Mouse (Mus musculus): Measurements from ENCODE around the gene Olfr598. TPM values are rescaled to one million over a fixed set of nuclear protein-coding genes. Genes with fewer than 3 reads are reported as not detected.
"Not testable (repeated sequence)": the region's sequence is repeated elsewhere in the genome, so short reads cannot be mapped to it uniquely, and the experiment has no call there.

Olfr598 gene
- 0.04 TPM in 1 of 2 replicates, not detected in the other for polyA plus RNA-seq (2012)

DNA sequence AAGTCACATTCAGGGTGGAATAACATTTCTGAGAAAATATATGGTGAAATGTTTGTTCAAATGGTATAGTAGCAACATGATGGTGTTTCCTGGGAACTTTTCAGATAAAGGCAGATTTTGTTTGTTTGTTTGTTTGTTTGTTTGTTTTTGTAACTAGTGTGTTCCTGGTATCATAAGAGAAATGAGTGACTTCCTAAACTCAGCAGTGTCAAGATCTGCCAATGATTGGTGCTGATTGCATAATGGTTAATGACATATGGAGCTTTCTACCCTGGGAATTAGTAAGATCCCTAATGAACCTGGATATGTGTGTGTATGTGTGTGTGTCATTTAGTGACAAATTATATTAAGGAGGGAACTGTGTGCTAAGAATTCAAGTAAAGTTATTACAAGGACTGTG lies at the start of gene Olfr598:
Olfr598 (plus strand) TSS at position 301 of the 400 bp plus-strand sequence.
- no peaks in the 10 kb centered on the region for H3K9me3 ChIP-seq (ENCODE audit: control insufficient read depth, low read length)
- no peaks in the 10 kb centered on the region for H3K27me3 ChIP-seq (ENCODE audit: control insufficient read depth)
- H3K4me1 ChIP-seq (ENCODE audit: control insufficient read depth): no peaks in the 10 kb centered on the region
- no peak for TF ChIP-seq GATA1 (IDR thresholded peaks at IDR 0.05; ENCODE audit: low read length)
- no peak for TF ChIP-seq TAL1 (IDR thresholded peaks at IDR 0.05; ENCODE audit: low read length)
- H3K36me3 ChIP-seq (ENCODE audit: control insufficient read depth): no peaks in the 10 kb centered on the region
- no peak within 1 kb of the TSS for H3K4me3 ChIP-seq (replicated peaks)

DNA sequence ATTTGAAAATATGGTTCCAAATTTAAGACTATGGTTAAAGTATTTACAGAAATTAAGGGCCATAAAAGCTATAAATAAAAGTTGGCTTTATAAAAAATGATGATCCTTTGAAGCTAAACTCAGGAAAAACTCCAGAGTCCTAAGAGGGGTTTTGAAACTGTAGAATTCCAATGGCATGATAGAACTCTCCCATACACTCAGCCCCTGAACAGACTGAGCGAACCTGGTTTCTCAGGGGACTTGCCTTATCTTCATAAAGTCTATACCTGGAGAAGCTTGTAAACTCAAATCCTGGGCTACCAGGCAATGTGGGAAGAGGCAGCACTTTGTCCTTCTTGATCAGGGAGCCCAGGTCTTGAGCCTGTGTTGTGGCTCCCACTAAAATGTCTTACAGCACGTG lies 18.0 kb upstream of the Olfr598 start, which contains the start of gene Olfr596:
Olfr596 (plus strand) TSS at position 301 of the 400 bp plus-strand sequence.
- H3K27me3 ChIP-seq (ENCODE audit: control insufficient read depth); H3K4me3 ChIP-seq (replicated peaks); H3K36me3 ChIP-seq (ENCODE audit: control insufficient read depth); H3K4me1 ChIP-seq (ENCODE audit: control insufficient read depth); H3K9me3 ChIP-seq (ENCODE audit: control insufficient read depth, low read length): not testable (repeated sequence)

DNA sequence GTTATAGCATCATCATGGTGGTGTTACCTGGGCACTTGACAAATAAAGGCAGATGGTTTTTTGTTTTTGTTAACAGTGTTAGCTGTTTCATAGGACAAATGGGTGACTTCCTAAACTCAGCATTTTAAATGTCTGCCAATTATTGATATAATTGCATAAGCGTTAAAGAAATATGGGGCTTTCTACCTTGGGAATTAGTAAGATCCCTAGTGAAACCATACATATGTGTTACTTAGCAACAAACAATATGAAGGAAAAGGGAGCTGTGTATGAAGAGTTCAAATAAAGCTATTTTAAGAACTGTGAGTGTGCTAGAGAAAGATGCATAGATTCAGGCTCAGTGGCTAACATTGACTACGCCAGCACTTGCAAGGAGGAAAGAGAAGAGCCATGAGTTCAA lies 7.4 kb upstream of the Olfr598 start, which contains the start of gene Olfr597:
Olfr597 (plus strand) TSS at position 301 of the 400 bp plus-strand sequence.
- not testable (repeated sequence) for H3K4me3 ChIP-seq (replicated peaks); H3K36me3 ChIP-seq (ENCODE audit: control insufficient read depth); H3K9me3 ChIP-seq (ENCODE audit: control insufficient read depth, low read length); H3K27me3 ChIP-seq (ENCODE audit: control insufficient read depth); H3K4me1 ChIP-seq (ENCODE audit: control insufficient read depth)

DNA sequence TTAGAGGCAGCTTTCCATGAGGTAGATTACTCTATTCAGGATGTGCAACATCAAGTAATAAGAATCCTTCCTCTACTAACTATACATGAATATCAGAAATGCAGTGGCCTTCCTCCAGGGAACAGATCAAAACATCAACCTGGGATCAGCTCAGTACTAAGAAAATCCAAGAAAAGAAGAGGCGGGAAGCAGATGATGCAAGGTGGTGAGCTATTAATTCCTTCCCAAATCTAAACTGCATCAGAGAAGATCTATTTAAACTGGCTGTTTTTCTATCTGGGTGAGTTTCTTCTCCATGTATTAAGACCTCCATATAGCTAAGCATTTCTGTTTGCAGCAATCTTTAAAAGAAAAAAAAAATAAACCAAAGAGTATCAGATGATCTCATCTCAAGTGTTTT lies 12.2 kb downstream of the Olfr598 start, which contains the start of gene Olfr599:
Olfr599 (plus strand) TSS at position 301 of the 400 bp plus-strand sequence.
- no peaks in the 10 kb centered on the region for H3K9me3 ChIP-seq (ENCODE audit: control insufficient read depth, low read length)
- H3K27me3 ChIP-seq (ENCODE audit: control insufficient read depth): no peaks in the 10 kb centered on the region
- H3K4me1 ChIP-seq (ENCODE audit: control insufficient read depth): no peaks in the 10 kb centered on the region
- no peak within 1 kb of the TSS for H3K4me3 ChIP-seq (replicated peaks)
- TF ChIP-seq GATA1 (IDR thresholded peaks at IDR 0.05; ENCODE audit: low read length): no peak
- TF ChIP-seq TAL1 (IDR thresholded peaks at IDR 0.05; ENCODE audit: low read length): no peak
- H3K36me3 ChIP-seq (ENCODE audit: control insufficient read depth): no peaks in the 10 kb centered on the region

DNA sequence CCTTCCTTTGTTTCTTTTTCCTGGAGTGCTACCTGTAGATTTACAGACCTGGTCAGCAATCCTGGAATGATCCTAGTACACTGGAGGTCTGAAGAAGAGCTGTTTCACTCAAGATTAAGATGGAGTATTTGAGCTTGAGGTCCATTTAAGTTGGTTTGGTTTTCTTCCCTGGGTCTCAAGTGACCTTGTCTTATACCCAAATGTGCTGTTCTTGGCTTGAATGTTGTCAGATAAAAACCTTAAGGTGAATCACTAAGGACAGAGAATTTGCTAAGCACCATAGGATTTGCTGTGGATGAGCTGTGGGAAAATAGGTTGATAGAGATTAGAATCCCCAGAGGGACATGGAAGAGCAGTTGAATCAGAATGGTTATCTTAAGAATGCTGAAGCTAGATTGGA lies 26.2 kb downstream of the Olfr598 start, which contains the start of gene Olfr600:
Olfr600 (minus strand) TSS at position 101 of the 400 bp plus-strand sequence.
- no peaks in the 10 kb centered on the region for H3K36me3 ChIP-seq (ENCODE audit: control insufficient read depth)
- H3K9me3 ChIP-seq (ENCODE audit: control insufficient read depth, low read length): no peaks in the 10 kb centered on the region
- no peak within 1 kb of the TSS for H3K4me3 ChIP-seq (replicated peaks)
- H3K27me3 ChIP-seq (ENCODE audit: control insufficient read depth): no peaks in the 10 kb centered on the region
- TF ChIP-seq GATA1 (IDR thresholded peaks at IDR 0.05; ENCODE audit: low read length): no peak
- no peak for TF ChIP-seq TAL1 (IDR thresholded peaks at IDR 0.05; ENCODE audit: low read length)
- H3K4me1 ChIP-seq (ENCODE audit: control insufficient read depth): no peaks in the 10 kb centered on the region

DNA sequence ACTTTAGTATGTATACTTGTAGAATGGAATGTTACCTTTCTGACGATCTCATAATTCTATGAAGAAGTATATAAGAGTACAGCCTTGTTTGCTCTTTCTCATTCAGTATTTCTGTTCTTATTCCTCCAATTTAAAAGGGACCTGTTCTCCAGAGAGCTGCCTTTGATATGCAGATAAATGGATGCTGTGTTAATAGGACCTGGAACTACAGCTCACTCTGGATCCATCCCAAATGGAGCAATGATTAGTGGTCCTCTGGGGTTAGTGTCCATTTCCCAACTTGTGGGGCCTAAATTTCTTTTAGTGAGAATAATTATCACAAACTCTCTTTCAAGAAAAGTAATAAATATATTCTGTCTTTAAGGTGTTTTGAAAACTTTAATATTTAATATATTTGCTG lies 39.2 kb downstream of the Olfr598 start, which contains the start of gene Olfr601:
Olfr601 (minus strand) TSS at position 101 of the 400 bp plus-strand sequence.
- TF ChIP-seq GATA1 (IDR thresholded peaks at IDR 0.05; ENCODE audit: low read length) (no peak), TAL1 (IDR thresholded peaks at IDR 0.05; ENCODE audit: low read length) (no peak)
- no peaks in the 10 kb centered on the region for H3K27me3 ChIP-seq (ENCODE audit: control insufficient read depth)
- H3K9me3 ChIP-seq (ENCODE audit: control insufficient read depth, low read length): peaks cover 8% of the 10 kb centered on the region
- H3K4me1 ChIP-seq (ENCODE audit: control insufficient read depth): no peaks in the 10 kb centered on the region
- H3K4me3 ChIP-seq (replicated peaks): no peak within 1 kb of the TSS
- H3K36me3 ChIP-seq (ENCODE audit: control insufficient read depth): no peaks in the 10 kb centered on the region

Other genes starting within 250 kb of the Olfr598 start
- gene Olfr584, start 241.7 kb upstream of the Olfr598 start, polyA plus RNA-seq (2012): not detected in 2 replicates
- not detected in 2 replicates for gene Olfr585, start 225.8 kb upstream of the Olfr598 start, polyA plus RNA-seq (2012)
- gene Olfr586, start 197.9 kb upstream of the Olfr598 start, polyA plus RNA-seq (2012): 0.01 TPM in 1 of 2 replicates, not detected in the other
- not detected in 2 replicates for gene Olfr588-ps1, start 182.7 kb upstream of the Olfr598 start, polyA plus RNA-seq (2012)
- not detected in 2 replicates for gene Olfr589, start 167.2 kb upstream of the Olfr598 start, polyA plus RNA-seq (2012)
- not detected in 2 replicates for gene Olfr591, start 145.2 kb upstream of the Olfr598 start, polyA plus RNA-seq (2012)
- not detected in 2 replicates for gene Olfr592, start 138.8 kb upstream of the Olfr598 start, polyA plus RNA-seq (2012)
- gene Olfr593, start 111.7 kb upstream of the Olfr598 start, polyA plus RNA-seq (2012): not detected in 2 replicates
- gene Olfr594, start 106.6 kb upstream of the Olfr598 start, polyA plus RNA-seq (2012): 0.02 TPM in 1 of 2 replicates, not detected in the other
- gene Usp17ld, start 71.1 kb upstream of the Olfr598 start, polyA plus RNA-seq (2012): not detected in 2 replicates
- gene Olfr596, start 17.9 kb upstream of the Olfr598 start, polyA plus RNA-seq (2012): not detected in 2 replicates
- gene Olfr597, start 7.3 kb upstream of the Olfr598 start, polyA plus RNA-seq (2012): not detected in 2 replicates
- gene Olfr599, start 12.3 kb downstream of the Olfr598 start, polyA plus RNA-seq (2012): not detected in 2 replicates
- not detected in 2 replicates for gene Olfr600, start 26.1 kb downstream of the Olfr598 start, polyA plus RNA-seq (2012)
- not detected in 2 replicates for gene Olfr601, start 39.1 kb downstream of the Olfr598 start, polyA plus RNA-seq (2012)
- gene Olfr603, start 62.6 kb downstream of the Olfr598 start, polyA plus RNA-seq (2012): not detected in 2 replicates
- gene Usp17lc, start 91.5 kb downstream of the Olfr598 start, polyA plus RNA-seq (2012): not detected in 2 replicates
- not detected in 2 replicates for gene Olfr605, start 121.9 kb downstream of the Olfr598 start, polyA plus RNA-seq (2012)
- not detected in 2 replicates for gene Olfr606, start 125.5 kb downstream of the Olfr598 start, polyA plus RNA-seq (2012)
- not detected in 2 replicates for gene Olfr607, start 140.6 kb downstream of the Olfr598 start, polyA plus RNA-seq (2012)
- not detected in 2 replicates for gene Olfr608, start 146.3 kb downstream of the Olfr598 start, polyA plus RNA-seq (2012)
- gene Olfr609, start 174.5 kb downstream of the Olfr598 start, polyA plus RNA-seq (2012): not detected in 2 replicates
- gene Olfr610, start 188.6 kb downstream of the Olfr598 start, polyA plus RNA-seq (2012): not detected in 2 replicates
- gene Olfr611, start 197.3 kb downstream of the Olfr598 start, polyA plus RNA-seq (2012): not detected in 2 replicates
- gene Olfr612, start 219.1 kb downstream of the Olfr598 start, polyA plus RNA-seq (2012): not detected in 2 replicates
- not detected in 2 replicates for gene Olfr613, start 224.5 kb downstream of the Olfr598 start, polyA plus RNA-seq (2012)
- not detected in 2 replicates for gene Olfr615, start 232.5 kb downstream of the Olfr598 start, polyA plus RNA-seq (2012)
- gene Olfr616, start 245.6 kb downstream of the Olfr598 start, polyA plus RNA-seq (2012): not detected in 2 replicates
- gene Olfr617, start 249.5 kb downstream of the Olfr598 start, polyA plus RNA-seq (2012): not detected in 2 replicates